Mouse (Mus musculus): ENCODE measurements around the gene Tgfbr2. TPM values are rescaled to one million over a fixed set of nuclear protein-coding genes. Genes with fewer than 3 reads are reported as not detected.

Tgfbr2 gene
- polyA plus RNA-seq, 1 experiment from 2014 or later: 7.8 TPM

DNA sequence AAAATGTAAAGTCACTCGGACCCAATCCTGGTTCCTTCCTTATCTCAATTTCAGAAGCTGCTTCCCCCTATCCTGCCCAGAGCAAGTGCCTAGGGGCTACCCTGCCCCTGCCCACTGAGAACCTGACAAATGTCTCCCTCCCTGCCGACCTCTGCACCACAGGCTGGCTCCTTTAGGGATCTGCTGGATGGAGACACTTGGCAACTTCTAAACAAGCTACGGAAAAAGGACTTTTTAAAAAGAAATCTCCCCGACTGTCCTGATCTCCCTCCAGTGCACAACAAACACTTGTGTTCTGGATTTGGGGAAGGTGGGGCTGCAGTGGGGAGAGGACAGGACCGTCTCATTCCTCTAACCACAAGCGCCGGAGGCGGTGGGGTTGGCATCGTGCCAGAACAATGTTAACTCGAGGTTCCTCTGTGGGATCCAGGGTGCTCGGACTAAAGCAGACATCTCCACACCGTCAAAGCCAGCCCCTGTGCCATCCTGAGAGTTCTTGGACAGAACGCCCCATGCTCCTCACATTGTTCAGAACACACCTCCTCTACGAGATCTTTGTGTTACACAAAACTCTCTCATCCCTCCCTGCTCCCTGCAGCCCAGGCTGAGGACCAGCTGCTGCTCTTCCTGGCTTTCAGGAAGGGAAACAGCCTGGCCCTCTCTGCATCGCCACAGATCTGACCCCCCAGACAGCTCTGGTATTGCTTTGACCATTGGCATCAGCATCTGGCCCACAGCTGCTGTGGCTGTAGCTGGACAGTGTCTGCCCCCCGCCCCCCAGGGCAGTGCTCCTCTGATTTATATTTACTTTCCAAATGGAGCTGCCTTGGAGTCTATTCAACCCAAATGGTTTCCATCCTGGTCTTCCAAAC is 76.2 kb downstream of the Tgfbr2 start:
- Histone ChIP-seq H3K27ac (no peak overlapping the region), H3K4me1 (peaks cover 5% of the 10 kb centered on the region; the same call in 1 of the 2 replicates), H3K9me3 (no peaks in the 10 kb centered on the region), H3K4me2 (no peak overlapping the region), H3K9ac (no peak overlapping the region), H3K27me3 (no peaks in the 10 kb centered on the region), H3K36me3 (replicated peaks) (no peaks in the 10 kb centered on the region), H3K4me3 (replicated peaks) (no peak overlapping the region)
- 79% methylated on average over 16 of the region's 16 CpGs for WGBS
- no peak for ATAC-seq (ENCODE audit: low FRiP score)

DNA sequence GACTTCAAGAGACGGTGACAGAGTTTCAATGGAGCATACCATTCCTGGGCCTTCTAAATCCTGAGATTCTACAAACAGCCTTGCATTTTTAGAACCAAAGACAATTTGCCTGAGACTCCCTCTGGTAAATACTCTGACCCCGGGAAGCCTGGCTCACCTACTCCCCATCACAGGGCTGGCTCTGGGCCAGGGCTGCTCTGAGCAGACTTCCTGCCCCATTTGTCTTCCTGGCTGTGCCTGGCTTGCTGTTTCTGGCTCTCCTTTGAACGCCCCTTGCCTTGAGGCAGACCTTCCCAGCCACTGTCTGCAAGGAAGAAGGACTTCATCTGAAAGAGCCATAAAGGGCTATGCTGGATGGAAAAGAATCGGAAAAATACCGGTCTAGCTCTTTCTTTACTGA is 83.2 kb downstream of the Tgfbr2 start:
- no peak for ATAC-seq (ENCODE audit: low FRiP score)
- Histone ChIP-seq H3K4me2 (no peak overlapping the region), H3K4me3 (replicated peaks) (no peak overlapping the region), H3K27ac (no peak overlapping the region), H3K27me3 (no peaks in the 10 kb centered on the region), H3K4me1 (no peaks in the 10 kb centered on the region; the same call in 1 of the 2 replicates), H3K9me3 (no peaks in the 10 kb centered on the region), H3K9ac (no peak overlapping the region), H3K36me3 (replicated peaks) (no peaks in the 10 kb centered on the region)
- WGBS: 81% methylated on average over 5 of the region's 5 CpGs

DNA sequence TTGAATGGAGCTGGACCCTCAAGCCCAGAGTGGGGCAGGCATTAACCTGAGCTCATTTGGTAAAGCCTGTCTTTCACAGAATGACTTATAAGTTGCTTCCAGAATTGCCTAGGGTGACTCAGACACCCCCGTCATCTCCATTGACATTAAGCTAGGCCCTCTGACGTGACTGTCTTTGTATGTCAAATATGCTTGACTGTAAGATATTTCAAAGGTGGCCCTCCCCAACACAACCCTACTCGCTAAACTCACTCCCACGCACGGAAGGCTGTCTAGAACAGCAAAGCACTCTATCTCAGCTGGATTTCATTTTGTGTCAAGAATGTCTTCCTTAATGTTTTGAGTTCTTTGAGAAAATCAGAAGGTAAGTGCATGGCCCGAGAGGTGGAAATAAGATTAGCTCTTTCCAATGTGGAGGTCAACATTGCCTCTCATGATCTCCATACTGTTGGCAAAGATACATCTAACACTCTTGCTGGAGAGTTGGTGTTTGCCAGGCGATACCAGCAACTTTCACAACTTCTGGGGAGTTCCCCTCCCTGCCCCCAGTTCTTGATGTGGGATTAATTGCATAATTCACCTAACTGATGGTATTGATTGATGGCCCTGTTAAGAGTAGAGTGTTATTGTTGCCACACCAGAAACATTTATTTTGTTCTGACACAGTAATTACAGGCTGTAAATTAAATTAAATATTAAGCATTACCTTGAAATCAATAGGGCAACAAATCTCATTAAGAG is 83.9 kb downstream of the Tgfbr2 start:
- WGBS: 90% methylated on average over 7 of the region's 7 CpGs

DNA sequence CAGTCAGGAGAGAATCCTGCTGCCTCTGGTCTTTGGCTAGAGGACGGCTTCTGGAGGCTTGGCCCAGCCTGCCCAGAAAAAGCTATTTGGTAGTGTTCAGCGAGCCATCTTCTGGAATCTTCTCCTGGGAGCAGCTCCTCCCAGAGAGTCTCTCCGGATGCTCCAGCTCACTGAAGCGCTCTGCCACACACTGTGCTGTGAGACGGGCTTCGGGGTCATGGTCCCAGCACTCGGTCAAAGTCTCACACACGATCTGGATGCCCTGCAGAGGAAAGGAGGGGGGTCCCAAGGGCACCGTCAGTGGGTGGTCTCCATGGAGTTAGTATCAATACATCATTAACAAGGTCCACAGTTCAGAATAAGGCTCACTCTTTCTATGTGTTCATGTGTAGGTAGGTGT is 84.9 kb downstream of the Tgfbr2 start:
- no peaks in the 10 kb centered on the region for H3K36me3 ChIP-seq (replicated peaks)
- WGBS: 95% methylated on average over 9 of the region's 9 CpGs
- no peaks in the 10 kb centered on the region for H3K27me3 ChIP-seq
- H3K4me3 ChIP-seq (replicated peaks): no peak overlapping the region
- H3K27ac ChIP-seq: no peak overlapping the region
- H3K9me3 ChIP-seq: no peaks in the 10 kb centered on the region
- no peak overlapping the region for H3K4me2 ChIP-seq
- H3K9ac ChIP-seq: no peak overlapping the region
- no peak for ATAC-seq (ENCODE audit: low FRiP score)
- no peaks in the 10 kb centered on the region for H3K4me1 ChIP-seq

More for the DNA sequence above, 83.9 kb downstream of the Tgfbr2 start:
- Histone ChIP-seq H3K4me3 (replicated peaks) (no peak overlapping the region), H3K4me2 (no peak overlapping the region), H3K9me3 (no peaks in the 10 kb centered on the region), H3K36me3 (replicated peaks) (no peaks in the 10 kb centered on the region), H3K4me1 (no peaks in the 10 kb centered on the region), H3K27ac (no peak overlapping the region), H3K27me3 (no peaks in the 10 kb centered on the region), H3K9ac (no peak overlapping the region)
- ATAC-seq (ENCODE audit: low FRiP score): no peak

DNA sequence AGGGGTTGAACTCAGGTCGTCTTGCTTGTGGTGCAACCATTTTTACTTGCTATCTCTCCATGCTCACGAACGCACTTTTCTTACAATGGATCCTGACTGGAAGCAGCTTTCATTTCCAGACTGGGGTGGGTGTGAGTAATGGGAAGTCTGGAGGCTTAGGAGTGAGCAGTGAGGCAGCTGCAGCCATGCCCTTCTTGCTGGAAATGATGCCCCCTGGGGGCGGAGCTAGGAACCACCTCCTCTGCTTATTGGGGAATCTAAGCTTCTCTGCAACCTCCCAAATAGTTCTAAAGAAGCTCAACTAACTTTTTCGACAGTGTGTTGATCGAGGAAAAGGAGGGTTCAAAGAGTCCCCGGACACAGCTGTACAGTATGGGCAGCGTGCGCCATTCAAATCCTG is 86.2 kb downstream of the Tgfbr2 start:
- Histone ChIP-seq H3K9ac (no peak overlapping the region), H3K4me3 (replicated peaks) (no peak overlapping the region), H3K27ac (no peak overlapping the region), H3K9me3 (no peaks in the 10 kb centered on the region), H3K4me2 (no peak overlapping the region), H3K4me1 (no peaks in the 10 kb centered on the region), H3K27me3 (no peaks in the 10 kb centered on the region), H3K36me3 (replicated peaks) (no peaks in the 10 kb centered on the region)
- no peak for ATAC-seq (ENCODE audit: low FRiP score)
- WGBS: 83% methylated on average over 9 of the region's 9 CpGs

DNA sequence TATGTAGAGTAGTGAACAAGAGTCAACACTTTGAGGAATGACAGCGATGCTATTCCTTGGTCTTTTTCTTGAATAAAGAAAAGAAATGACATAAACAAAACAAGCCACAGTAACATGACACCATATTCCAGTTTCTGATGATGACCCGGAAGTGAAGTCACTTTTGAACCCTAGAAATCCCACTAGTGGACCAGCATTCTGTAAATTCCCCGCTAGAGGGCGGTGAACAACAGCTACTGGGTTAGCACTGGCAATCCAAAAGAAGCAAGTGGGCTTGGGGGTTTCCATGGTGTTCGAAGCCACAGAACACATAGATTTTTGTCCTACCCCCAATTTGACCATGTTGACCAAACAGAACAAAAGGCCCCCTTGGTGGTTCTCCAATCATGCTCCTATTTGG is 87.3 kb downstream of the Tgfbr2 start:
- ATAC-seq (ENCODE audit: low FRiP score): no peak
- 39% methylated on average over 5 of the region's 5 CpGs for WGBS
- no peaks in the 10 kb centered on the region for H3K9me3 ChIP-seq

DNA sequence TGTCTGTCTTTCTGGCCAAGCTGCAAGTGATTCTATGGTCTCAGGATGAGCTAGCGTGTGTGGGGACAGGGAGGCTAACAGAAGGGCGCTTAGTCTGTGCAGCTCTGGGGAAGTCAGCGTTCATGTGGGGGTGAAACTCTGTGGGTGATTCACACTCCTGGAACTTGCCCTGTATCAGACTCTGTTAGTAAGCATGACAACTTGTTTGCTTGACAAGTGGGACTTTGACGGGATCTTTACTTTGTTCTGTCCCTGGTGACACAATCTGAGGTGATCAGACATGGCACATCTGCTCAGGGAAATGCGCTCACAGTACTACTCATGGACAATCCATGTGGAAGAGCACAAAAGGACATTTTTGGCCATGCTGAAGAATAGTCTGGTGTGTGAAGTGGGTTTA is 87.9 kb downstream of the Tgfbr2 start:
- Histone ChIP-seq H3K27me3 (no peaks in the 10 kb centered on the region), H3K4me1 (no peaks in the 10 kb centered on the region), H3K4me3 (replicated peaks) (no peak overlapping the region), H3K27ac (no peak overlapping the region), H3K9me3 (no peaks in the 10 kb centered on the region), H3K36me3 (replicated peaks) (no peaks in the 10 kb centered on the region), H3K9ac (no peak overlapping the region), H3K4me2 (no peak overlapping the region)
- no peak for ATAC-seq (ENCODE audit: low FRiP score)
- WGBS: 93% methylated on average over 5 of the region's 5 CpGs

More for the DNA sequence above, 87.3 kb downstream of the Tgfbr2 start:
- Histone ChIP-seq H3K36me3 (replicated peaks) (no peaks in the 10 kb centered on the region), H3K4me2 (no peak overlapping the region), H3K4me1 (no peaks in the 10 kb centered on the region), H3K27ac (no peak overlapping the region), H3K27me3 (no peaks in the 10 kb centered on the region), H3K4me3 (replicated peaks) (no peak overlapping the region), H3K9ac (no peak overlapping the region)

DNA sequence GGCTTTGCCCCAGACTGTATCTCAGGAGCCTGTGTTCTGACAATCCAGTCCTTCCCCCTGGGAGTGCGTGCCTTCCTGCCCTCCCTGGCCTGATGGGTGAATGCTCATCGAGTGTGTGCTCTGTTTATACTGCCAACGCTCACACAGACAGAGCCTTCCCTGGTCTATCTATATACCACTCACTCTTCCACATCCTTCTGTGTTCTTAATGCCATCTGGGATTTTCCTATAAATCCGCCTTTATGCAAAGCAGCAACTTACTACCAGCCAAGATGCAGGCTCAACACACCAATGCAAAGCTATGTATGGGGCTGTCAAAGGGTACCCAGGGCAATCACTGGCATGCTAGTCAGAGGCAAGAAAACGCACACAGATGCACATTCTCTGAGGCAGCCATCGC is 89.2 kb downstream of the Tgfbr2 start:
- H3K9ac ChIP-seq: no peak overlapping the region
- no peaks in the 10 kb centered on the region for H3K36me3 ChIP-seq (replicated peaks)
- H3K4me2 ChIP-seq: no peak overlapping the region
- no peak overlapping the region for H3K4me3 ChIP-seq (replicated peaks)
- H3K27ac ChIP-seq: no peak overlapping the region
- H3K4me1 ChIP-seq: no peaks in the 10 kb centered on the region
- H3K9me3 ChIP-seq: no peaks in the 10 kb centered on the region
- no peak for ATAC-seq (ENCODE audit: low FRiP score)
- 87% methylated on average over 6 of the region's 6 CpGs for WGBS
- no peaks in the 10 kb centered on the region for H3K27me3 ChIP-seq

DNA sequence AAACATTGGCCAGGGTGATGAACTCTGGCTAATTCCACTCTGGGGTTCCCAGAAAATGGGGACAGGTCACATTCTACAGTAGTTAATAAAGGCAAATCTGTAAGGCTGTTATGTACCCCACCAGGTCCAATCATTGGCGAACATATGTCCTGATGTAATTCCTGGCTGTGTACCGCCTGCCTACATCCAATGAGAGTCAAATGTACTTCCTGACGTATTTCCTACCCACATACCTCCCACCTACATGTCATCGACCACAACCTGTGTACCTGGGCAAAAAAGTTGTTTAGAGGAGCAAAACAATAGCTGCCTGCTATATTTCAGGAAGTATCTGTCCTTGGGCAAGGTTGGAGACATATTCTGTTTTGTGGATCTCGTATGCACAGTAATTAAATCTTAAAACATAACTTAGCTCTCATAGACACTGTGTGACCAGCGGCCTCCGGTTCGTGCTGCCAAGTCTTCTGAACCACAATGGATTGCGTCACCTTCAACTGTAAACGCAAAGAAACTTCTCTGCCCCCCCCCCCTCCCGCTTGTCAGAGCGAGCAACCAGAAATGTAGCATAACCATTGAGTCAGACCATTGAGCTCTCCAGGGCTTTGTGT is 90.7 kb downstream of the Tgfbr2 start:
- no peaks in the 10 kb centered on the region for H3K9me3 ChIP-seq
- no peaks in the 10 kb centered on the region for H3K36me3 ChIP-seq (replicated peaks)
- H3K4me1 ChIP-seq: no peaks in the 10 kb centered on the region
- no peak overlapping the region for H3K9ac ChIP-seq
- H3K4me3 ChIP-seq (replicated peaks): no peak overlapping the region
- ATAC-seq (ENCODE audit: low FRiP score): no peak
- WGBS: 93% methylated on average over 12 of the region's 12 CpGs
- H3K4me2 ChIP-seq: no peak overlapping the region
- no peaks in the 10 kb centered on the region for H3K27me3 ChIP-seq
- no peak overlapping the region for H3K27ac ChIP-seq

DNA sequence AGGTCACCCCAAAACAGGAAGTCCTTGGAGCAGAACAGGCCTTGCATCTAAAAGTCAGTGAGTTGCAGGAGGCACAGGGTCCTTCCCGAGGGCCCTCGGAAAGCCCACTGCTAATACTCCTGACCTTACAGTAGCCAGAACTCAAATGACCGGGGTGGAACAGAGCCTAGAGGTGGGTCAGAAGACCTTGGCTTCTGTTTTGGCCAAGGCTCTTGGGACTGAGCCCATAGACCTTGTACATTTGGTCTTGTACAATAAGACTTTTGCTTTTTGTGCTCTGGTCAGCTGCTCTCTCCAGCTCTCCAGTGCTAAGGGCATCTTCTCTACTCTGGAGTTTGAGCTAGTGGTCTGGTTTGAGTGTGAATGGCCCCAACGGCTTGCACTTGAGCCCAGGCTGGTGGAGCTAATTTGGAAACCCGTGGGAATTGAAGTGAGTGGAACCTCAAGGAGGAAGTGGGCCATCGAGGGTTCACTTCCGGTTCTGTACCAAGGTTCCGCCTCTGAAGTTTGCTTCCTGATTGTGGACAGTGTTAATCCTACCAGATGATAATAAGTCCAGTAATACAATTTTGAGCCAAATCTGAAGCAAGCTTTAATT is 91.3 kb downstream of the Tgfbr2 start:
- Histone ChIP-seq H3K27ac (no peak overlapping the region), H3K36me3 (replicated peaks) (no peaks in the 10 kb centered on the region), H3K9me3 (no peaks in the 10 kb centered on the region), H3K4me3 (replicated peaks) (no peak overlapping the region), H3K27me3 (no peaks in the 10 kb centered on the region), H3K9ac (no peak overlapping the region), H3K4me2 (no peak overlapping the region), H3K4me1 (no peaks in the 10 kb centered on the region)
- 92% methylated on average over 8 of the region's 8 CpGs for WGBS
- no peak for ATAC-seq (ENCODE audit: low FRiP score)

DNA sequence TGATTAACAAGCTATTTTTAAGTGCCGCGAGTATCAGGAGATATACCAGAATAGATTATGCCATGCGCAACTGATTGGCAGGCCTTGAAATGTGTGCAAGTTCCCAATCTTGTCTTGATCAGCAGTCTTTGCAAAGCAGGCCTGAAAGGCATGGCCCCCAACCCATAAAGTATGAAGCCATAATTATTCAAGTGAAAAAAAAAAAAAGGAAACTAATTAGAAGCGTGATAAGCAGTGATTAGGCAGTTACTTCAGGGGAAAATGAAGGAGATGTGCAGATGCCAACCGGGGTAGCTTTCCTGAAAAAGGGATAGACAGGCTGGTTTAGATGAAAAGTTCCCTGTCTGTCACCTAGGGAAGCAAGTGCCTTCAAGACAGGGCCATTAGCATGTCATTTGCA is 91.9 kb downstream of the Tgfbr2 start:
- Histone ChIP-seq H3K27ac (no peak overlapping the region), H3K9ac (no peak overlapping the region), H3K4me3 (replicated peaks) (no peak overlapping the region), H3K4me1 (no peaks in the 10 kb centered on the region), H3K27me3 (no peaks in the 10 kb centered on the region), H3K36me3 (replicated peaks) (no peaks in the 10 kb centered on the region), H3K9me3 (no peaks in the 10 kb centered on the region), H3K4me2 (no peak overlapping the region)
- no peak for ATAC-seq (ENCODE audit: low FRiP score)
- 70% methylated on average over 5 of the region's 5 CpGs for WGBS

DNA sequence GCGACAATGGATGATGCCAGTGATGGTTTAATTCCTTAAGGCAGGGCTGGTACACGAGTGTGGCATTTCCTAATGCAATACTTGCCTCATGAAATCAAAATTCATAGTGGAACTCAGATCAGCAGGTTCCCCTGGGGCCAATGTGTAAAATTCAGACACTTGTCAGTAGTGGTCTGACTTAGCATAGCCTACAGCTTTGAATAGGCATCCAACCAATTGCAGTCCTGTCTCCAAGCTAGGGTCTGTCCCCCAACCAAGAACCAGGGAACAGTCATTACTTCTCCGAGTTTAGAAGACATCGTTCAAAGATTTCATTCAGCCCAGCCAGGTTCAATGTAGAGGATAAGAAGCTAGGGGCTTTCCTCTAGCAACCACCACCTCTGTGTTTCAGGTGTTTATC is 93.4 kb downstream of the Tgfbr2 start:
- Histone ChIP-seq H3K27me3 (no peaks in the 10 kb centered on the region), H3K4me1 (no peaks in the 10 kb centered on the region), H3K4me3 (replicated peaks) (no peak overlapping the region), H3K36me3 (replicated peaks) (no peaks in the 10 kb centered on the region), H3K9ac (no peak overlapping the region), H3K4me2 (no peak overlapping the region), H3K9me3 (no peaks in the 10 kb centered on the region), H3K27ac (no peak overlapping the region)
- no peak for ATAC-seq (ENCODE audit: low FRiP score)
- WGBS: 89% methylated on average over 4 of the region's 4 CpGs
